Mouse (Mus musculus): ENCODE results near the gene Rnf180.

Gene Rnf180

DNA sequence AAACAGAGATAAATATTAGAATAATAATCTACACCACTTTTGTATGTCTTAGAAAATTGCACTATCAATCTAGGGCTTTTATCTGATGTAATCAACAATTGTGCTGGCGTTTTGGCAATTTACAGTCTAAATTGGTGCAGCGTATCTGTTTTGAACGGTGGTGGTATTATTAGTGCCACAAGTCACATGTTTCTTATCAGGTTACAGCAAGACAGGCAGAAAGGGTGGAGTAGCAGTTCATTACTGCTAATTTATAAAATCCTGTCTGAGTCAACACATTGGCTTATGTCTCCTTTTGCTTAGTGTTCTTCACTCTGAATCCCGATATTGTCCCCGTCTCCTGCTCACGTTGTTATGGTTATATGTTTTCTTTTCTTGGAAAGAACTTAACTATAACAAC is 164.5 kb downstream of the Rnf180 start:
- no peak for DNase-seq (ENCODE audit: low spot score)

DNA sequence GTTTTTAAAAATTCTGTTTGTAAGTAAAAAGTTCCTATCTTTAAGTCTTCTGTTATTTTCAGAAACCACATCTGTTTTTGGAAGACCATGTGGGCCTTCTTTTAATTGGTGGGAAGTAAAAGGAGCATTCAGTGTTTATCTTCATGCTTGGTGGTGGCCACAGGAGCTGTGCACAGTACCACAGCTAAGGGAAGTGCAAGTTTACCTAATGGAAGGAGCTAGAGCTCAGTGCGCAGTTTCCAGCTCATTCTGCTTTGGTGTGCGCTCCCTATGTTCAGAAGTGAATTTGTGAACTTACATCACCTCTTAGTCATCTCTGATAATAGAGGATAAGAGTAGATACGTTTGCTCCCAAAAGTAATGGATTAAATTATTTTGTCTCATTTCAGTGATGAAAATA is 172.5 kb downstream of the Rnf180 start:
- DNase-seq (ENCODE audit: low spot score): no peak

DNA sequence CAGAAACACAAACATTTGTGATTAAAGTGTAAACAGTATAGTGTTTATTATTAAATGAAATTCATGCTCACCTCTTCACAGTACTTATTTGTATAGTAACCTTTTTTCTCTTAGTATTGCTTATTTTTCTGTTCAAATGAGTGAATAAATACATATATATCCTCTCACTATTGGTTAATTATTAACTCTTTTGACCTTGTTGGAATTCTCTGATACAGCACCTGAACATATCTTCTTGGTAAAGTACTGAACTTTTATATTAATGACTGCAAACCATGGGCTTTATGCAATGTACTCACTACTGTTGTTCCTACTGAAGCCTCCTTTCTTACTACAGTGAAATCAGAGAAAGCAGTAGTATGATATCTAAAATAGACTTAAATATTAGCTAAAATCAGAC is 173.0 kb downstream of the Rnf180 start:
- DNase-seq (ENCODE audit: low spot score): no peak

DNA sequence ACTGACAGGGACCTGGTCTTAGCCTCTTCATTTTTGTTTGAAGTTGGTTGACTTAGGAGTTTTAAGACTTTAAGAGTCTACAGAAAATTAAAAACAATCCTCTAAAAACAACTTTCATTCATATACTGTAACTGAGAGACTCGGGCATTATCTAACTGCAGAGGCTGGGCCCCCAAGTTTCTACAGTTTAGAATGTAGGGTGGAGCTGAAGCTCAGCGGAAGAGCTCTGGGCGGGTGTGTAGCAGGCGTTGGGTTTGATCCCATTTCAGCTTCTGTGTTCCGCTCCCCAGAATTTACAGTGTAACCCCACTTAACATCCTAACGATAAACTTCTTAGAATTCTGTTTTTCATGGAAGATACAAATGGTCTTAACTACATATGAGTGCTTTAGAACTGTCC is 183.0 kb downstream of the Rnf180 start:
- DNase-seq (ENCODE audit: low spot score): no peak

DNA sequence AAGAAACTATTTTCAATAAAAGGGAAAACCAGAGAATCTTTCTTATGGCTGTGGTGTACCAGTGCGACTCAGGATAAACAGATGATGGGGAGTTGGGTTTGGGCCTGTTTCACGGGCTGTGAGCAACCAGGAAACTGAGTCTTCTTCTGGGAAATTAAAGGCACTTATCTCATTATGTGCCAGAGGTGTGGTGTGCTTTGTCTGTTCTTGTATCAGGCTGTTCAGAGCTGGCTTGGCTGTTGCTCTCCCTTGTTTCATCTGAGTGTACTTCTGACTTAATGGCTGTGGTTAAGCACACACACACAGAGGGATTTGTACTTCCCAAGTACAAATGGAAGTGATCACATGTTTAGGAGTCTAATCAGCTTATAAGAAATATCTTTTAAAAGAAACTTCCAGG is 190.2 kb downstream of the Rnf180 start:
- no peak for DNase-seq (ENCODE audit: low spot score)

DNA sequence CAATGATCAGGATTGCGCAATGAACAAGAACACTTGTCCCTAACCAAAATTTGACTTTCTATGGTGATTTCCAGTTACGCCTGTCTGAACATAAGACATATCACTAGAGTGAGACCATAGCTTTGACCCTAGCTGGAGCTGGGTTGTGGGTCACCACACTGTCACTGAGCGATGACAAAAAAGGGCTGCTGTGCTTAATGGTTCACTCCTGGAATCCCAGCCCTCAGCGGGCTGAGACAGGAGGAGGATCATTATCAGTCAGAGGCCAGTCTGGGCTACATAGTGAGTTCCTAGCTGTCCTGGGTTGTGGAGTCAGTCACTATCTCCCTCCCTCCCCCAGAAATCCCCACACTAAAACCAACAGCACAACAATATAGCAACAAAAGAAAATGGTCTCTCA is 193.9 kb downstream of the Rnf180 start:
- DNase-seq (ENCODE audit: low spot score): no peak

DNA sequence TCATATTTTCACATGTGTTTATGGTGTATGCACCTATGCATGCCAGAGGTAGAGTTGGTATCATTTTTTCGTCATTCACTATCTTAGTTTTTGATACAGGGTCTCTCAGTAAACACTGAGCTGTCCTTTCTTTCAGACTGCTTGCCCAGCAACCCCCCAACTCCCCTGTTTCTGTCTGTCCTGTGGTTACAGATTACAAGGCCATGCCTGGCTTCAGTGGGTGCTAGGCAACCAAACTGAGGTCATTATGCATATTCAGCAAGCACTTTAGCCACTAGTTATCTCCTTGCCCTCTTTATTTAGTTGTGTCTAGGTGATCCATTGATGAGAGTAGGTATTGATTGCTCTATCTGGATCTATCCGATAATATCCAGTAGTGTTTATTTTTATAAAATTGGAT is 198.3 kb downstream of the Rnf180 start:
- DNase-seq (ENCODE audit: low spot score): no peak

DNA sequence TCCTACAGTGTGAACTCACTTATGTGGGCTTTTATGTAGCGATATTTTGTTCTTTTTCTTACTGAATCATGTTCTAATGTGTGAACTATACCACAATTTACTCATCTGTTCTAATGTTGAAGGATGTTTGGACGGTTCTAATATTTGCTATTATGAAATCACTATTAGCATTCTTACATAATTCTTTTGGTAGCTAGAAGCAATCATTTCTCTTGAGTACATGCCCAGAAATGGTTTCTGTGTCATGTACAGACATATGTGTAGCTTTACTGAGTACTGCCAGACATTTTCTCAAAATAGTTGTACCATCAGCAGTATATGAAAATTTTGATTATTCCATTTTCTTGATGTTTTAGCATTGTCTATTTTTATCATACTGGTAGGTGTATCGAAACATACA is 205.3 kb downstream of the Rnf180 start:
- no peak for DNase-seq (ENCODE audit: low spot score)

DNA sequence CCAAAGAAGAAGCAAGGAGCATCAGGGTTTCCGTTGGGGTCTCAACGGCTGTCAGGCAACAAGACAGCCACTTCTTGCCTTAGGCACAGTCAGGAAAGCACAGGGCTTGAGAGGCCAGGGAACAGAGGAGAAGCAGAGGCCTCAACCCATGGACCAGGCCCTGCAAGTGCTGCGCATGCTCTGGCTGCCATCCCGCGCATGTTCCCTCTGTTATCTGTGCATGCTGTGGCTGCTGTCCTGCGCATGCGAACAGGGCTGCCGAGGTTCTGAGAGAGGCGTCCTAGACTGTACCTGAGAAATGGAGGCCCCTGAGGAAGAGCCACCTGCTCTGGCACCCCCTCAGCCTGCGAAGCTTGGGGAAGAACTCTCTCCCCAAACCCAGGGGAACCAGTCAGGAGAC is 212.8 kb downstream of the Rnf180 start, which contains the start of gene 4933425L06Rik:
4933425L06Rik (plus strand) TSS at position 261 of the 400 bp plus-strand sequence.
- no peak for DNase-seq (ENCODE audit: low spot score)
